In the genomic region with DNA sequence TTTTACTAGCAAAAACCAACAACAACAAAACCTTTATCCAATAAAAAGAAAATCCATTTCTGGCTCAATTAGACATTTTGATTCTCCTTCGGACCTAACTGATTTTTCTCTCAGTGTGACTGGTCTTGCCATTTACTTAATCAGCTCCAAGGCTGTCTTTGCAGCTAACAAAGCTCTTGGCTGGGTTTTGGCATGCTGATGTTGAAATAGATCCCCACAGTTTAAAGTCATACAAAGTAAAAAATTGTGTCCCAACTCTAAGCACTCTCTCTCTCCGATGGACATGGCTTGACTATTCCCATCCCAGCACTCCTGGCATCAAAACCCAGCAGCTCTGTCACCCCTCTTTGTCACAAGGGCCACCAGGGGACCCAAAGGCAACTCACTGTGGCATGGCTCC, we compare ENCODE assay signal across 27 mouse cellular contexts.
DNase-seq lines count a peak whose midpoint lies in the region; ATAC-seq and TF ChIP-seq lines count a peak whose summit lies in the region.
"Had no signal": no experiment of that assay in that cellular context is flagged by ENCODE, and none has a peak within 500 bp of the region (broad histone marks: within the 10 kb centered on the region; RNA-seq: fewer than 3 reads in every experiment).

No protein-coding gene starts in this region.

- no peak overlapping the region for H3K4me2 ChIP-seq in liver, embryonic 11.5 days
- H3K4me2 ChIP-seq: embryonic facial prominence, embryonic 12.5 days; forebrain, embryonic 13.5 days; hindbrain, embryonic 13.5 days; limb, embryonic 15.5 days; midbrain, embryonic 11.5 days had no signal

- ATAC-seq in liver, embryonic 11.5 days (replicated peaks; ENCODE audit: low FRiP score): no peak
- ATAC-seq: forebrain, embryonic 13.5 days had no signal

- TF ChIP-seq POLR2A in liver, adult 2 months (IDR thresholded peaks at IDR 0.05; ENCODE audit: extremely low read depth, insufficient read depth, low read length): no peak
- TF ChIP-seq POLR2A in small intestine, adult 2 months (IDR thresholded peaks at IDR 0.05; ENCODE audit: low read depth, low read length): no peak

- H3K79me2 ChIP-seq in liver, adult 2 months (ENCODE audit: control insufficient read depth, insufficient read depth, low read length): no peaks in the 10 kb centered on the region

- WGBS in liver, adult 2 months: 78% methylated on average over 2 of the region's 2 CpGs
- 87% methylated on average over 2 of the region's 2 CpGs for WGBS in liver, embryonic 11.5 days
- 90% methylated on average over 2 of the region's 2 CpGs for WGBS in small intestine, adult 2 months

- H3K4me3 ChIP-seq in liver, adult 2 months (ENCODE audit: insufficient read depth, low read depth, low read length): no peak overlapping the region
- no peak overlapping the region for H3K4me3 ChIP-seq in liver, embryonic 11.5 days (ENCODE audit: low read depth, low read length)
- H3K4me3 ChIP-seq in small intestine, adult 2 months (ENCODE audit: low read depth, low read length): no peak overlapping the region
- H3K4me3 ChIP-seq: embryonic facial prominence, embryonic 12.5 days; forebrain, embryonic 13.5 days; heart, adult 2 months; hindbrain, embryonic 13.5 days; limb, embryonic 15.5 days had no signal

- peak; percentile 77 for DNase-seq in heart, adult 11 months
- DNase-seq in heart, adult 9 months (ENCODE audit: low spot score in 2 of 2): no peak
- DNase-seq in liver, adult 2 months (ENCODE audit: extremely low read depth, low read depth, low spot score): peak; percentile 1
- no peak for DNase-seq in liver, embryonic 11.5 days (ENCODE audit: low spot score)
- DNase-seq in fibroblast of lung, adult 2 months (ENCODE audit: low read depth): peak; percentile 10
- no peak for DNase-seq in gastrocnemius, adult 8-10 months (ENCODE audit: low spot score in 2 of 2)
- DNase-seq in thymus, postnatal 0 days (ENCODE audit: low spot score): no peak
- DNase-seq: B cell, adult 2 months; cerebellum, adult 2 months; cerebellum, postnatal 25 days; gastrocnemius, postnatal 10 days; heart, adult 2 months; heart, postnatal 36 days; kidney, adult 2 months; layer of hippocampus, adult 9-11 months; left cerebral cortex, postnatal 4 days; right cerebral cortex, postnatal 4 days; thymus, postnatal 14 days had no signal

- H3K27ac ChIP-seq in liver, adult 2 months (replicated peaks; ENCODE audit: insufficient read depth, low read depth, low read length): no peak overlapping the region
- no peak overlapping the region for H3K27ac ChIP-seq in liver, embryonic 11.5 days (ENCODE audit: low read depth, low read length)
- no peak overlapping the region; the same call in 1 of the 2 replicates for H3K27ac ChIP-seq in small intestine, adult 2 months (ENCODE audit: insufficient read depth, low read depth, low read length)
- H3K27ac ChIP-seq: embryonic facial prominence, embryonic 12.5 days; forebrain, embryonic 13.5 days; heart, adult 2 months; hindbrain, embryonic 13.5 days; kidney, postnatal 0 days; limb, embryonic 15.5 days had no signal

- TF ChIP-seq CTCF in liver, adult 2 months (IDR thresholded peaks at IDR 0.05; ENCODE audit: low read depth, low read length): no peak
- TF ChIP-seq CTCF in small intestine, adult 2 months (IDR thresholded peaks at IDR 0.05; ENCODE audit: extremely low read depth, insufficient read length, insufficient replicate concordance, low read depth, low read length): 0 out of 2 replicates have a peak, but pooled peaks have one; percentile 10

- no peak overlapping the region for H3K9ac ChIP-seq in liver, adult 2 months (ENCODE audit: low read depth, low read length)
- no peak overlapping the region for H3K9ac ChIP-seq in liver, embryonic 11.5 days (ENCODE audit: low read depth, low read length)
- H3K9ac ChIP-seq: embryonic facial prominence, embryonic 12.5 days; forebrain, embryonic 13.5 days; hindbrain, embryonic 13.5 days; limb, embryonic 15.5 days had no signal

- no peaks in the 10 kb centered on the region for H3K36me3 ChIP-seq in liver, adult 2 months (ENCODE audit: control insufficient read depth, insufficient read depth, low read length)
- H3K36me3 ChIP-seq in liver, embryonic 11.5 days (ENCODE audit: control insufficient read depth, insufficient read depth, low read length): no peaks in the 10 kb centered on the region
- H3K36me3 ChIP-seq in small intestine, adult 2 months (ENCODE audit: control insufficient read depth, insufficient read depth, low read length): peaks cover 12% of the 10 kb centered on the region
- H3K36me3 ChIP-seq: G1E; hindbrain, embryonic 13.5 days had no signal

- no peaks in the 10 kb centered on the region for H3K9me3 ChIP-seq in liver, embryonic 11.5 days (ENCODE audit: control insufficient read depth, low read length)
- H3K9me3 ChIP-seq: embryonic facial prominence, embryonic 12.5 days; forebrain, embryonic 13.5 days; G1E; hindbrain, embryonic 13.5 days; limb, embryonic 15.5 days had no signal

- no peaks in the 10 kb centered on the region for H3K4me1 ChIP-seq in liver, adult 2 months (ENCODE audit: control insufficient read depth, insufficient read depth, low read length)
- H3K4me1 ChIP-seq in liver, embryonic 11.5 days (replicated peaks; ENCODE audit: control insufficient read depth, insufficient read depth, low read length): peaks cover 7% of the 10 kb centered on the region; the same call in 1 of the 2 replicates
- H3K4me1 ChIP-seq in small intestine, adult 2 months (ENCODE audit: control insufficient read depth, insufficient read depth, insufficient read length, low read length): peaks cover 26% of the 10 kb centered on the region
- H3K4me1 ChIP-seq: forebrain, embryonic 13.5 days; limb, embryonic 15.5 days had no signal

- no peaks in the 10 kb centered on the region for H3K27me3 ChIP-seq in liver, adult 2 months (ENCODE audit: control insufficient read depth, insufficient read depth, low read length)
- H3K27me3 ChIP-seq in liver, embryonic 11.5 days (replicated peaks; ENCODE audit: control insufficient read depth, insufficient read depth, low read length): no peaks in the 10 kb centered on the region
- no peaks in the 10 kb centered on the region for H3K27me3 ChIP-seq in small intestine, adult 2 months (ENCODE audit: control insufficient read depth, insufficient read depth, low read length)
- H3K27me3 ChIP-seq: CH12.LX; embryonic facial prominence, embryonic 12.5 days; forebrain, embryonic 13.5 days; hindbrain, embryonic 13.5 days; limb, embryonic 15.5 days had no signal

Comparison
In these comparisons a context has a peak if more than half of its experiments do, and no peak if none do; other contexts are left out.
1. DNase-seq: peak in heart, adult 11 months (single experiment), liver, adult 2 months (single experiment) and fibroblast of lung, adult 2 months (single experiment); none in heart, adult 9 months (0 of 2), liver, embryonic 11.5 days (single experiment), gastrocnemius, adult 8-10 months (0 of 2) and thymus, postnatal 0 days (single experiment).